ENCODE assay signal across 8 mouse cellular contexts in the genomic region with DNA sequence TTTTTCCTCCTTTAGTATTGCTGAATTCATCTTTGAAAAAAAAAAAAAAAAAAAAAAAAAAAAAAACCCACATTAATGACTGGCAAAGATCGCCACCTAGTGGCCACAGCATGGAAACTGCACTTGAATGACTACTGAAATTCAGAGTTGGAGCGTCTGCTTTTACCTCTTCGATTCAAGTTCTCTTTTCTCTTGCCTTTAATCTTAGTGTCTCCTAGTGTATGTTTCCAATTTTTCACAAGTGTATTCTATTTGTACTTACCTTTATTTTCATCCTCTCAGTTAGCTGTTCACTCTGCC.
DNase-seq lines count a peak whose midpoint lies in the region; ATAC-seq and TF ChIP-seq lines count a peak whose summit lies in the region.

No protein-coding gene starts in this region.

- H3K79me2 ChIP-seq in liver, adult 2 months (ENCODE audit: control insufficient read depth, insufficient read depth, low read length): no peaks in the 10 kb centered on the region
- no peaks in the 10 kb centered on the region for H3K79me2 ChIP-seq in MEL (ENCODE audit: control insufficient read depth, insufficient read depth, low read length, poor library complexity)

- no peak for TF ChIP-seq EP300 in MEL (IDR thresholded peaks at IDR 0.05; ENCODE audit: low read depth in 1 of 2, low read length in 2 of 2)

- peak; percentile 20; the same call in 1 of the 2 replicates for TF ChIP-seq CTCF in liver, adult 2 months (IDR thresholded peaks at IDR 0.05; ENCODE audit: low read depth, low read length)
- peak; percentile 59 to 72 (median 61) for TF ChIP-seq CTCF in MEL (IDR thresholded peaks at IDR 0.05 in 2 of 3, conservative IDR thresholded peaks at IDR 0.05 in 1 of 3; ENCODE audit: control insufficient read depth in 1 of 3, insufficient read depth in 1 of 3, low read depth in 2 of 3, low read length in 3 of 3, poor library complexity in 1 of 3, severe bottlenecking in 1 of 3)

- H3K9me3 ChIP-seq in forebrain, embryonic 15.5 days: no peaks in the 10 kb centered on the region
- H3K9me3 ChIP-seq in forebrain, embryonic 13.5 days (replicated peaks): no peaks in the 10 kb centered on the region
- no peaks in the 10 kb centered on the region for H3K9me3 ChIP-seq in liver, embryonic 12.5 days (replicated peaks)
- H3K9me3 ChIP-seq in MEL (replicated peaks; ENCODE audit: insufficient read depth, low read length): no peaks in the 10 kb centered on the region
- H3K9me3 ChIP-seq in embryonic facial prominence, embryonic 10.5 days: no peaks in the 10 kb centered on the region
- no peaks in the 10 kb centered on the region for H3K9me3 ChIP-seq in midbrain, embryonic 15.5 days

- DNase-seq in liver, adult 2 months (ENCODE audit: extremely low read depth, low read depth, low spot score): peak; percentile 26
- peak; percentile 45 for DNase-seq in MEL (ENCODE audit: low read depth, low spot score)
- DNase-seq in embryonic facial prominence, embryonic 10.5 days (ENCODE audit: low spot score): peak; percentile 52

- no peak overlapping the region for H3K4me2 ChIP-seq in forebrain, embryonic 15.5 days (replicated peaks)
- H3K4me2 ChIP-seq in forebrain, embryonic 13.5 days: no peak overlapping the region
- H3K4me2 ChIP-seq in liver, embryonic 12.5 days: no peak overlapping the region
- no peak overlapping the region for H3K4me2 ChIP-seq in midbrain, embryonic 15.5 days

- H3K4me1 ChIP-seq in forebrain, embryonic 15.5 days: no peaks in the 10 kb centered on the region
- no peaks in the 10 kb centered on the region for H3K4me1 ChIP-seq in forebrain, embryonic 13.5 days
- H3K4me1 ChIP-seq in liver, adult 2 months (ENCODE audit: control insufficient read depth, insufficient read depth, low read length): no peaks in the 10 kb centered on the region
- H3K4me1 ChIP-seq in liver, embryonic 12.5 days: no peaks in the 10 kb centered on the region
- no peaks in the 10 kb centered on the region for H3K4me1 ChIP-seq in MEL (ENCODE audit: control insufficient read depth in 1 of 2, insufficient read depth in 2 of 2, low read length in 2 of 2)
- H3K4me1 ChIP-seq in embryonic facial prominence, embryonic 10.5 days: 0 out of 2 replicates have a peak, but pooled peaks cover 5% of the 10 kb centered on the region
- H3K4me1 ChIP-seq in midbrain, embryonic 15.5 days: no peaks in the 10 kb centered on the region

- no peak overlapping the region for H3K4me3 ChIP-seq in forebrain, embryonic 15.5 days
- H3K4me3 ChIP-seq in forebrain, embryonic 13.5 days: no peak overlapping the region
- H3K4me3 ChIP-seq in liver, adult 2 months (ENCODE audit: insufficient read depth, low read depth, low read length): no peak overlapping the region
- H3K4me3 ChIP-seq in liver, embryonic 12.5 days: no peak overlapping the region
- no peak overlapping the region for H3K4me3 ChIP-seq in MEL (ENCODE audit: control insufficient read depth in 1 of 2, insufficient read depth in 1 of 2, low read depth in 2 of 2, low read length in 2 of 2)
- no peak overlapping the region for H3K4me3 ChIP-seq in embryonic facial prominence, embryonic 10.5 days
- no peak overlapping the region; the same call in 1 of the 2 replicates for H3K4me3 ChIP-seq in midbrain, embryonic 15.5 days

- TF ChIP-seq RAD21 in MEL (IDR thresholded peaks at IDR 0.05; ENCODE audit: low read depth, low read length): peak; percentile 76

- no peak for TF ChIP-seq POLR2A in liver, adult 2 months (IDR thresholded peaks at IDR 0.05; ENCODE audit: extremely low read depth, insufficient read depth, low read length)
- TF ChIP-seq POLR2A in MEL (IDR thresholded peaks at IDR 0.05; ENCODE audit: control insufficient read depth in 1 of 2, insufficient read depth in 1 of 2, low read depth in 1 of 2, low read length in 2 of 2, poor library complexity in 1 of 2): no peak

- no peak overlapping the region for H3K27ac ChIP-seq in forebrain, embryonic 15.5 days (replicated peaks)
- H3K27ac ChIP-seq in forebrain, embryonic 13.5 days: no peak overlapping the region
- H3K27ac ChIP-seq in liver, adult 2 months (replicated peaks; ENCODE audit: insufficient read depth, low read depth, low read length): no peak overlapping the region
- no peak overlapping the region for H3K27ac ChIP-seq in liver, embryonic 12.5 days
- no peak overlapping the region for H3K27ac ChIP-seq in MEL (ENCODE audit: control insufficient read depth, low read depth, low read length)
- no peak overlapping the region for H3K27ac ChIP-seq in embryonic facial prominence, embryonic 10.5 days (replicated peaks)
- H3K27ac ChIP-seq in midbrain, embryonic 15.5 days: no peak overlapping the region

- H3K9ac ChIP-seq in forebrain, embryonic 15.5 days (replicated peaks): no peak overlapping the region
- H3K9ac ChIP-seq in forebrain, embryonic 13.5 days: no peak overlapping the region
- H3K9ac ChIP-seq in liver, adult 2 months (ENCODE audit: low read depth, low read length): no peak overlapping the region
- H3K9ac ChIP-seq in liver, embryonic 12.5 days: no peak overlapping the region
- no peak overlapping the region for H3K9ac ChIP-seq in MEL (ENCODE audit: control insufficient read depth, low read depth, low read length, poor library complexity, severe bottlenecking)
- no peak overlapping the region for H3K9ac ChIP-seq in midbrain, embryonic 15.5 days

- 0 out of 2 replicates have a peak, but pooled peaks cover 4% of the 10 kb centered on the region for H3K27me3 ChIP-seq in forebrain, embryonic 15.5 days
- no peaks in the 10 kb centered on the region; the same call in 1 of the 2 replicates for H3K27me3 ChIP-seq in forebrain, embryonic 13.5 days
- H3K27me3 ChIP-seq in liver, adult 2 months (ENCODE audit: control insufficient read depth, insufficient read depth, low read length): no peaks in the 10 kb centered on the region
- no peaks in the 10 kb centered on the region for H3K27me3 ChIP-seq in liver, embryonic 12.5 days (replicated peaks)
- no peaks in the 10 kb centered on the region; a peak in 1 of 4 replicates for H3K27me3 ChIP-seq in MEL (ENCODE audit: control insufficient read depth in 1 of 2, insufficient read depth in 2 of 2, low read length in 2 of 2)
- H3K27me3 ChIP-seq in embryonic facial prominence, embryonic 10.5 days (replicated peaks; ENCODE audit: low read depth, poor library complexity, severe bottlenecking): no peaks in the 10 kb centered on the region
- no peaks in the 10 kb centered on the region for H3K27me3 ChIP-seq in midbrain, embryonic 15.5 days (replicated peaks)

- WGBS in forebrain, embryonic 15.5 days: 27% methylated on average over 3 of the region's 3 CpGs
- WGBS in forebrain, embryonic 13.5 days: 30% methylated on average over 3 of the region's 3 CpGs
- 17% methylated on average over 3 of the region's 3 CpGs for WGBS in liver, adult 2 months
- 20% methylated on average over 3 of the region's 3 CpGs for WGBS in liver, embryonic 12.5 days (ENCODE audit: insufficient replicate concordance)
- WGBS in embryonic facial prominence, embryonic 10.5 days: 30% methylated on average over 3 of the region's 3 CpGs
- WGBS in midbrain, embryonic 15.5 days: 15% methylated on average over 3 of the region's 3 CpGs

- H3K36me3 ChIP-seq in forebrain, embryonic 15.5 days: no peaks in the 10 kb centered on the region
- no peaks in the 10 kb centered on the region for H3K36me3 ChIP-seq in forebrain, embryonic 13.5 days (ENCODE audit: poor library complexity, severe bottlenecking)
- no peaks in the 10 kb centered on the region for H3K36me3 ChIP-seq in liver, adult 2 months (ENCODE audit: control insufficient read depth, insufficient read depth, low read length)
- no peaks in the 10 kb centered on the region for H3K36me3 ChIP-seq in liver, embryonic 12.5 days
- no peaks in the 10 kb centered on the region for H3K36me3 ChIP-seq in MEL (ENCODE audit: control insufficient read depth in 1 of 2, insufficient read depth in 2 of 2, low read length in 2 of 2)
- H3K36me3 ChIP-seq in embryonic facial prominence, embryonic 10.5 days (replicated peaks): no peaks in the 10 kb centered on the region
- no peaks in the 10 kb centered on the region for H3K36me3 ChIP-seq in midbrain, embryonic 15.5 days (replicated peaks)

- ATAC-seq in forebrain, embryonic 15.5 days (replicated peaks): peak; percentile 26; the same call in 1 of the 2 replicates
- no peak for ATAC-seq in forebrain, embryonic 13.5 days
- no peak for ATAC-seq in liver, embryonic 12.5 days
- peak; percentile 13; the same call in 1 of the 2 replicates for ATAC-seq in midbrain, embryonic 15.5 days (replicated peaks)
- ATAC-seq in erythroblast, adult 5-6 weeks (replicated peaks; ENCODE audit: low FRiP score, poor library complexity, severe bottlenecking): no peak

TF ChIP-seq in MEL, 35 proteins besides CTCF, POLR2A, EP300 and RAD21:
- TF ChIP-seq MYC (IDR thresholded peaks at IDR 0.05; ENCODE audit: low read depth, low read length) (no peak), ELF1 (IDR thresholded peaks at IDR 0.05; ENCODE audit: low read depth, low read length) (no peak), ZC3H11A (IDR thresholded peaks at IDR 0.05; ENCODE audit: low read depth, low read length) (peak; percentile 58), JUND (IDR thresholded peaks at IDR 0.05; ENCODE audit: low read depth, low read length) (no peak), RCOR1 (IDR thresholded peaks at IDR 0.05; ENCODE audit: low read depth, low read length) (no peak), ZNF384 (IDR thresholded peaks at IDR 0.05; ENCODE audit: low read depth, low read length) (peak; percentile 99), SMC3 (IDR thresholded peaks at IDR 0.05; ENCODE audit: low read depth, low read length) (peak; percentile 67)

Comparison
In these comparisons a context has a peak if more than half of its experiments do, and no peak if none do; other contexts are left out.
1. ATAC-seq: peak in forebrain, embryonic 15.5 days (single experiment) and midbrain, embryonic 15.5 days (single experiment); none in forebrain, embryonic 13.5 days (single experiment), liver, embryonic 12.5 days (single experiment) and erythroblast, adult 5-6 weeks (single experiment).
2. Peak in every context shown above with its lines, with median percentiles within 50 percentile points of each other: DNase-seq.